Mouse (Mus musculus): ENCODE data around the gene Sat1. TPM values are rescaled to one million over a fixed set of nuclear protein-coding genes. Genes with fewer than 3 reads are reported as not detected.

Sat1 gene
- polyA plus RNA-seq, 1 experiment from 2014 or later: 112 TPM

DNA sequence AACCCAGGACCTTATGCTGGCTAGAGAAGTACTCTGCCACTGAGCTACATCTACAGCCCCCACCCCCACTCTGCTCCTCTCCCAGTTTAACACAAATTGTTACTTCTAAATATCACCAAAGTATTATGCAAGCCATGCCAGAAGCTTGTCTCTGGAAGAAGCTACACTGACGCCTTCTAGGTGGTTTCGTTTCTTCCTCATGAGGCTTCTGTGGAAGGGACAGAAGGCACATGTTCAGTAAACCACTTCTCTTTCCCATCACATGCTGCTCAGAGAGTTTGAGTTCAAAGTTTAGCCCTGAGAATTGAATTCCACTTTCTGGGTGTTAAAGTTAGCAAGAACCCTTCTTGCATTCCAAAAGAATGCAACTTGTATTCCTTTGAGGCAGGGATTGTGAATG is 39.0 kb downstream of the Sat1 start:
- Histone ChIP-seq H3K4me1 (ENCODE audit: control insufficient read depth, insufficient read depth, low read length) (no peaks in the 10 kb centered on the region), H3K4me2 (ENCODE audit: low read depth, low read length) (no peak overlapping the region), H3K27me3 (ENCODE audit: control insufficient read depth, insufficient read depth, low read length) (no peaks in the 10 kb centered on the region), H3K9me3 (replicated peaks; ENCODE audit: control insufficient read depth, low read length) (no peaks in the 10 kb centered on the region), H3K36me3 (replicated peaks; ENCODE audit: control insufficient read depth, insufficient read depth, low read depth, low read length) (no peaks in the 10 kb centered on the region), H3K27ac (replicated peaks; ENCODE audit: low read depth, low read length) (no peak overlapping the region), H3K9ac (replicated peaks; ENCODE audit: low read length) (no peak overlapping the region), H3K4me3 (ENCODE audit: low read depth, low read length) (no peak overlapping the region)
- no peak for ATAC-seq (replicated peaks; ENCODE audit: insufficient number of reproducible peaks, low FRiP score, low TSS enrichment, low read depth)
- no peak for DNase-seq (ENCODE audit: low spot score)
- 86% methylated on average over 2 of the region's 2 CpGs for WGBS

DNA sequence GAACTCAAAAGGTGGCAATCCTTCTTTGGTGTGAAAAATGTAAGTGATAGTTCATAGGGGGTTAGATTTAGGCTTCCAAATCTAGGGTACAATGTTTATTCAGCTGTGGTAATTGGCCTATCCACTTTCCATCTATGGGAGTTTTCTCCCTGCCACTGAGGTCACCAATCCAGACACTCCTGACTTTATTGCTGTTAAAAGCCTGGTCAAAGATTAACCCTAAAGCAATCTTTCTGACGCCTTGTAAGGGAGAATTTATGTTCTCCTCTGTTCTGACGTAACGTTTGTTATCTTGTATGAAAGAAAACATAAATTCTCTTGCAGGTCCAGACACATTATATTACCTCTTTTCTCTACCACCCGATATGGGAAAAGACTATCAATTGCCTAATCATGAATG is 40.7 kb downstream of the Sat1 start:
- H3K4me2 ChIP-seq (ENCODE audit: low read depth, low read length): no peak overlapping the region
- no peaks in the 10 kb centered on the region for H3K27me3 ChIP-seq (ENCODE audit: control insufficient read depth, insufficient read depth, low read length)
- DNase-seq (ENCODE audit: low spot score) (no peak), ATAC-seq (replicated peaks; ENCODE audit: insufficient number of reproducible peaks, low FRiP score, low TSS enrichment, low read depth) (no peak)
- no peaks in the 10 kb centered on the region for H3K36me3 ChIP-seq (replicated peaks; ENCODE audit: control insufficient read depth, insufficient read depth, low read depth, low read length)
- H3K9me3 ChIP-seq (replicated peaks; ENCODE audit: control insufficient read depth, low read length): no peaks in the 10 kb centered on the region
- 58% methylated on average over 4 of the region's 4 CpGs for WGBS
- H3K4me1 ChIP-seq (ENCODE audit: control insufficient read depth, insufficient read depth, low read length): no peaks in the 10 kb centered on the region
- H3K27ac ChIP-seq (replicated peaks; ENCODE audit: low read depth, low read length): no peak overlapping the region
- no peak overlapping the region for H3K9ac ChIP-seq (replicated peaks; ENCODE audit: low read length)
- no peak overlapping the region for H3K4me3 ChIP-seq (ENCODE audit: low read depth, low read length)

DNA sequence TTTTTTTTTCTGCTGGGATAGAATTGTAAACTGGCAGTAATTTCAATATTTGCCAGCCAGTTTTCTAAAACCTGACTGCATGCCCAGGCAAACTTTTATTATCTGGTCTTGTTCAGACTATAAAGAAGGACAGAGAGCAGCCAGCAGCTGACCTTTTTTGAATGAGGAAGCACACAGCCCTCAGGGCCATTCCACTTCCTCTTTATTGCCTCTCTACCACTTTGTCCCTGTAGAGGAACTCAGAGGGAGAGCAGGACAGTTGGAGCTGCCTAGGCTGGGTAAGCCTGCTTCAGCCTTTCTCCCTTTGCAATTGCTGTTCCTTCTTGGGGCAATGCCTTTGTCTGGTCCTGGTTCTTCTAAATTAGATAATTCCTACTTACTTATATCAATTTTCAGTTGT is 43.9 kb downstream of the Sat1 start:
- Histone ChIP-seq H3K36me3 (replicated peaks; ENCODE audit: control insufficient read depth, insufficient read depth, low read depth, low read length) (no peaks in the 10 kb centered on the region), H3K9me3 (replicated peaks; ENCODE audit: control insufficient read depth, low read length) (no peaks in the 10 kb centered on the region), H3K4me1 (ENCODE audit: control insufficient read depth, insufficient read depth, low read length) (no peaks in the 10 kb centered on the region), H3K9ac (replicated peaks; ENCODE audit: low read length) (no peak overlapping the region), H3K4me3 (ENCODE audit: low read depth, low read length) (no peak overlapping the region), H3K4me2 (ENCODE audit: low read depth, low read length) (no peak overlapping the region), H3K27ac (replicated peaks; ENCODE audit: low read depth, low read length) (no peak overlapping the region), H3K27me3 (ENCODE audit: control insufficient read depth, insufficient read depth, low read length) (no peaks in the 10 kb centered on the region)
- ATAC-seq (replicated peaks; ENCODE audit: insufficient number of reproducible peaks, low FRiP score, low TSS enrichment, low read depth) (no peak), DNase-seq (ENCODE audit: low spot score) (no peak)

DNA sequence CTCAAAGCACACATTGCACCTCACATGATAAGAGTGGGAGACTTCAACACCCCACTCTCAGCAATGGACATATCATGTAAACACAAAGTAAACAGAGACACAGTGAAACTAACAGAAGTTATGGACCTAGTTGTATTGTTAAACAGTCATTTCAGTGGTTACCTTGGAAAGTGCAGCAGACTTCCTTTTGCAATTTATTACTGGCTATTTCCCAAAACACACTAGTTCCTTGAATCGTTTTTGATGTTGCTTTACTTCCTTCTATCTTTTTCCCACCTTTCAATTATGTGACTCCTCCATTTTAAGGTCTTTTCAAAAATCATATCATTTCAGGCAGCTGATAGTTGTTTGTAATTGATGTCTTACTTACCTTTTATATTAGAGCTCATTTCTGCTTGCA is 44.5 kb downstream of the Sat1 start:
- H3K27me3 ChIP-seq (ENCODE audit: control insufficient read depth, insufficient read depth, low read length): no peaks in the 10 kb centered on the region
- no peaks in the 10 kb centered on the region for H3K4me1 ChIP-seq (ENCODE audit: control insufficient read depth, insufficient read depth, low read length)
- no peak overlapping the region for H3K9ac ChIP-seq (replicated peaks; ENCODE audit: low read length)
- no peak overlapping the region for H3K4me2 ChIP-seq (ENCODE audit: low read depth, low read length)
- DNase-seq (ENCODE audit: low spot score) (no peak), ATAC-seq (replicated peaks; ENCODE audit: insufficient number of reproducible peaks, low FRiP score, low TSS enrichment, low read depth) (no peak)
- no peaks in the 10 kb centered on the region for H3K36me3 ChIP-seq (replicated peaks; ENCODE audit: control insufficient read depth, insufficient read depth, low read depth, low read length)
- H3K27ac ChIP-seq (replicated peaks; ENCODE audit: low read depth, low read length): no peak overlapping the region
- 62% methylated on average over 1 of the region's 1 CpGs for WGBS
- H3K4me3 ChIP-seq (ENCODE audit: low read depth, low read length): no peak overlapping the region
- no peaks in the 10 kb centered on the region for H3K9me3 ChIP-seq (replicated peaks; ENCODE audit: control insufficient read depth, low read length)

DNA sequence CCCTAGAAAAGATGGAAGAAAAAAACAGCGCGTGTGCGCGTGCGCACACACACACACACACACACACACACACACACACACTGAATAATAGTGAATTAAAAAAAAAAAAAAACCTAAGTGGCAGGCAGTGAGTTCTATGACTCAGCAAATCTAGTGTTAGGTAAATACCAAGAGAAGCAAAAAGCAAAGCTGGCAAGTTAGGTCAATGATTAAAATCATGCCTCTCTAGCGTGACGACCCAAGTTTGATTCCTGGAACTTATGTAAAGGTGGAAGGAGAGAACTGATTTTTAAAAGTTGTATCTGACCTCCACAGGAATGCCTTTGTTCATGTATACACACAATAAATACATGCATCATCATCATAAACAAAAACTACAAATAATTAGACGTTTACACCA is 46.4 kb downstream of the Sat1 start:
- DNase-seq (ENCODE audit: low spot score): no peak
- Histone ChIP-seq H3K4me3 (ENCODE audit: low read depth, low read length) (no peak overlapping the region), H3K27ac (replicated peaks; ENCODE audit: low read depth, low read length) (no peak overlapping the region), H3K9ac (replicated peaks; ENCODE audit: low read length) (no peak overlapping the region), H3K27me3 (ENCODE audit: control insufficient read depth, insufficient read depth, low read length) (no peaks in the 10 kb centered on the region), H3K9me3 (replicated peaks; ENCODE audit: control insufficient read depth, low read length) (no peaks in the 10 kb centered on the region), H3K36me3 (replicated peaks; ENCODE audit: control insufficient read depth, insufficient read depth, low read depth, low read length) (no peaks in the 10 kb centered on the region), H3K4me1 (ENCODE audit: control insufficient read depth, insufficient read depth, low read length) (no peaks in the 10 kb centered on the region), H3K4me2 (ENCODE audit: low read depth, low read length) (no peak overlapping the region)
- no peak for ATAC-seq (replicated peaks; ENCODE audit: insufficient number of reproducible peaks, low FRiP score, low TSS enrichment, low read depth)
- 92% methylated on average over 8 of the region's 8 CpGs for WGBS

DNA sequence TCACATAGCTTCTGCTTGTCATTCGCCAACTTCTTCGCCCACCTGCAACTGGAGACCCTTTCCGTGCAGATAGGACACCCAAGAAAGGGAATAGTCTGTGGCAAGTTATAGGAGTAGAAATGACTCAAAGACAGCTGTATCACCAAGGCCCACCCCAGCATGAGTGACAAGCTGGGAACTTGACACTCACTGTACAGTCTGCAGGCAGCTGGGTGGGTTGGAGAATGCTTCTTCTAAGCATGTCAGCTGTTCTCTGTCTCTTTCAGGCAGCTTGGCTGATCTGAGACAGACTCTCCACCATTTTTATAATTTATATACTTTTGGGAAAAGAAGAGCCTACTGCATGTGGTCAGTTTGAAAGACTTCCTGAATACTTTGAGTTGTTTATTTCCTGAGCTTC is 48.6 kb downstream of the Sat1 start:
- no peak for DNase-seq (ENCODE audit: low spot score)
- H3K4me1 ChIP-seq (ENCODE audit: control insufficient read depth, insufficient read depth, low read length): no peaks in the 10 kb centered on the region
- H3K9ac ChIP-seq (replicated peaks; ENCODE audit: low read length): no peak overlapping the region
- no peaks in the 10 kb centered on the region for H3K9me3 ChIP-seq (replicated peaks; ENCODE audit: control insufficient read depth, low read length)
- no peaks in the 10 kb centered on the region for H3K27me3 ChIP-seq (ENCODE audit: control insufficient read depth, insufficient read depth, low read length)
- H3K4me3 ChIP-seq (ENCODE audit: low read depth, low read length): no peak overlapping the region
- H3K36me3 ChIP-seq (replicated peaks; ENCODE audit: control insufficient read depth, insufficient read depth, low read depth, low read length): no peaks in the 10 kb centered on the region
- 89% methylated on average over 3 of the region's 3 CpGs for WGBS
- no peak for ATAC-seq (replicated peaks; ENCODE audit: insufficient number of reproducible peaks, low FRiP score, low TSS enrichment, low read depth)
- no peak overlapping the region for H3K27ac ChIP-seq (replicated peaks; ENCODE audit: low read depth, low read length)
- no peak overlapping the region for H3K4me2 ChIP-seq (ENCODE audit: low read depth, low read length)

DNA sequence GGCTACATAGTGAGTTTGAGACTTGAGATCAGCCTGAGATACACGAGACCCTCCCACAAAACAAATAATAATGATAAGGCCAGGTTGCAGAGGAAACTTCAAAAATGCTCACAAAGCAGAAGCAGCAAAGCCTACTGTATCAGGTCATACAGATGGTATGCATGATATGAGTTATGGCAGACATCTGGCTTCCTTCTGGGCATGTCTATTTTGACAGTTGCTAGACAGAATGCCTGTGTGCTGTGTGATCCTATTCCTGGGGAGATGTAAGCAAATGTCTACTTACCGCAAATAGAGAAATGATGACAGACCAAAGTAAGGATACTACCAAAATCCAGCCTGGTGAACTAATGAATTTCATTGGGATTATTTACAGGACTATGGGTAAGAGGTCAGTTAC is 49.9 kb downstream of the Sat1 start:
- Histone ChIP-seq H3K27ac (replicated peaks; ENCODE audit: low read depth, low read length) (no peak overlapping the region), H3K4me1 (ENCODE audit: control insufficient read depth, insufficient read depth, low read length) (no peaks in the 10 kb centered on the region), H3K4me3 (ENCODE audit: low read depth, low read length) (no peak overlapping the region), H3K9me3 (replicated peaks; ENCODE audit: control insufficient read depth, low read length) (no peaks in the 10 kb centered on the region), H3K27me3 (ENCODE audit: control insufficient read depth, insufficient read depth, low read length) (no peaks in the 10 kb centered on the region), H3K4me2 (ENCODE audit: low read depth, low read length) (no peak overlapping the region), H3K9ac (replicated peaks; ENCODE audit: low read length) (no peak overlapping the region), H3K36me3 (replicated peaks; ENCODE audit: control insufficient read depth, insufficient read depth, low read depth, low read length) (no peaks in the 10 kb centered on the region)
- DNase-seq (ENCODE audit: low spot score) (no peak), ATAC-seq (replicated peaks; ENCODE audit: insufficient number of reproducible peaks, low FRiP score, low TSS enrichment, low read depth) (no peak)
- WGBS: 69% methylated on average over 2 of the region's 2 CpGs

DNA sequence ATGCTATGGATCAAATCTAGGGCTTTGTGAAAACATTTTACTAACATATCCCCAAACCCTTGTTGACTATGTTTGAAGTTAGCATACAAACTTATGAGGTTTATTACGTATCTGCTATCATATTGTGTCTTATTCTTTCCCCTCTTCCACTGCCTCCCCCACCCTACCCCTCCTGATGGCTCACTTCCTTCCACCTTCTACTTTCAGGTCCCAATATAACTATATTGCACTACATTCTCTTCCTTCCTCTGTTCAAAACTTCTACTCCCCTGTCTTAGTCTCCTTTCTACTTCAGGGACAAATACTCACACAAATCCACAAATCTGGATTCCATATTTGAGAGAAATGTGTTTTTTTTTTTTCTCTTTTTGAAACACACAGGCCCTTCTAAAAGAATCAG is 52.7 kb downstream of the Sat1 start:
- Histone ChIP-seq H3K4me1 (ENCODE audit: control insufficient read depth, insufficient read depth, low read length) (no peaks in the 10 kb centered on the region), H3K4me2 (ENCODE audit: low read depth, low read length) (no peak overlapping the region), H3K27ac (replicated peaks; ENCODE audit: low read depth, low read length) (no peak overlapping the region), H3K36me3 (replicated peaks; ENCODE audit: control insufficient read depth, insufficient read depth, low read depth, low read length) (no peaks in the 10 kb centered on the region), H3K9me3 (replicated peaks; ENCODE audit: control insufficient read depth, low read length) (no peaks in the 10 kb centered on the region), H3K4me3 (ENCODE audit: low read depth, low read length) (no peak overlapping the region), H3K9ac (replicated peaks; ENCODE audit: low read length) (no peak overlapping the region), H3K27me3 (ENCODE audit: control insufficient read depth, insufficient read depth, low read length) (no peaks in the 10 kb centered on the region)
- 71% methylated on average over 1 of the region's 1 CpGs for WGBS
- DNase-seq (ENCODE audit: low spot score) (no peak), ATAC-seq (replicated peaks; ENCODE audit: insufficient number of reproducible peaks, low FRiP score, low TSS enrichment, low read depth) (no peak)

Data from embryonic facial prominence, embryonic 11.5 days (tissue).